Mouse (Mus musculus) intestine, embryonic 14.5 days (tissue): ENCODE measurements at regions not wholly inside any gene's neighbourhood (a gene's known extent, or its start where the extent isn't known, plus 50 kb on each side); places are given as distances from the start of the nearest gene placed in this dataset.

Experiments used
- ATAC-seq: fragments of 200-750 bp; cut with Nextera tagmentation; replicated peaks from 2 replicates; pipeline ENCODE4 v1.8.0; 2017; ENCODE audit warnings: low read depth, moderate number of reproducible peaks, moderate TSS enrichment, moderate library complexity; ENCODE audit not compliant: low FRiP score, low TSS enrichment
- DNase-seq: peaks from one replicate; pipeline ENCODE4 v3.0.0-alpha.2; 2018; ENCODE audit warnings: low spot score
- H3K27ac ChIP-seq: fragments of 300-500 bp; sonication (generic); 2 replicates; pipeline ENCODE4 v1.5.1; 2014; ENCODE audit warnings: low read depth, mild to moderate bottlenecking, control low read depth
- H3K27me3 ChIP-seq: fragments of 300-500 bp; sonication (generic); replicated peaks from 2 replicates; pipeline ENCODE4 v1.6.1; 2014; ENCODE audit warnings: low read length, control low read depth; ENCODE audit not compliant: control insufficient read depth, insufficient read depth
- H3K36me3 ChIP-seq: fragments of 300-500 bp; sonication (generic); 2 replicates; pipeline ENCODE4 v1.6.1; 2014; ENCODE audit warnings: low read length, control low read depth; ENCODE audit not compliant: control insufficient read depth, insufficient read depth
- H3K4me1 ChIP-seq: fragments of 300-500 bp; sonication (generic); replicated peaks from 2 replicates; pipeline ENCODE4 v1.6.1; 2014; ENCODE audit warnings: low read length, control low read depth, mixed read lengths; ENCODE audit not compliant: control insufficient read depth, insufficient read depth
- H3K4me2 ChIP-seq: fragments of 300-500 bp; sonication (generic); 2 replicates; pipeline ENCODE4 v1.6.1; 2014; ENCODE audit warnings: low read length
- H3K4me3 ChIP-seq: fragments of 300-500 bp; sonication (generic); 2 replicates; pipeline ENCODE4 v1.5.1; 2014; ENCODE audit warnings: low read depth, low read length, control low read depth, mixed read lengths
- H3K9ac ChIP-seq: fragments of 300-500 bp; sonication (generic); 2 replicates; pipeline ENCODE4 v1.6.1; 2014; ENCODE audit warnings: mild to moderate bottlenecking, low read length
- H3K9me3 ChIP-seq: fragments of 300-500 bp; sonication (generic); 2 replicates; pipeline ENCODE4 v1.6.1; 2016; ENCODE audit warnings: low read length, control low read depth; ENCODE audit not compliant: control insufficient read depth
- WGBS: fragments of 180-500 bp; shearing (Covaris S2); extraction: QIAGEN DNeasy Blood & Tissue Kit; methylation state at CpG from one replicate; pipeline ENCODE4 v1.1.7; 2014; 5-methylcytosine and 5-hydroxymethylcytosine counted together

GRCm38 (mm10) chr5:111555981-111556380 is 138.8 kb downstream of the Mn1 start:
- Histone ChIP-seq H3K9me3 (no peaks in the 10 kb centered on the region), H3K27me3 (no peaks in the 10 kb centered on the region), H3K36me3 (no peaks in the 10 kb centered on the region), H3K4me2 (no peak overlapping the region), H3K27ac (peak overlapping the region; percentile 60; the same call in 1 of the 2 replicates), H3K4me1 (peaks cover 20% of the 10 kb centered on the region), H3K4me3 (no peak overlapping the region), H3K9ac (no peak overlapping the region)
- WGBS, result 18% methylated on average over 7 of the region's 7 CpGs
- ATAC-seq (0 out of 2 replicates have a peak, but pooled peaks have one; percentile 14), DNase-seq (no peak)

GRCm38 (mm10) chr5:111560432-111560831 is 143.3 kb downstream of the Mn1 start:
- Histone ChIP-seq H3K4me1 (peaks cover 8% of the 10 kb centered on the region), H3K4me2 (no peak overlapping the region), H3K9me3 (no peaks in the 10 kb centered on the region), H3K27me3 (no peaks in the 10 kb centered on the region), H3K4me3 (no peak overlapping the region), H3K36me3 (no peaks in the 10 kb centered on the region), H3K27ac (no peak overlapping the region), H3K9ac (no peak overlapping the region)
- ATAC-seq (no peak), DNase-seq (no peak)
- 53% methylated on average over 9 of the region's 9 CpGs for WGBS

GRCm38 (mm10) chr5:111561301-111561700 is 144.1 kb downstream of the Mn1 start:
- Histone ChIP-seq H3K4me1 (peaks cover under 1% of the 10 kb centered on the region; the same call in 1 of the 2 replicates), H3K36me3 (no peaks in the 10 kb centered on the region), H3K9me3 (no peaks in the 10 kb centered on the region), H3K4me2 (no peak overlapping the region), H3K27ac (no peak overlapping the region), H3K4me3 (no peak overlapping the region), H3K9ac (no peak overlapping the region), H3K27me3 (no peaks in the 10 kb centered on the region)
- 52% methylated on average over 10 of the region's 10 CpGs for WGBS
- no peak for ATAC-seq
- peak; percentile 50 for DNase-seq

- DNase-seq (no peak), ATAC-seq (no peak)
- Histone ChIP-seq H3K27me3 (no peaks in the 10 kb centered on the region), H3K4me3 (no peak overlapping the region), H3K4me1 (peaks cover 32% of the 10 kb centered on the region), H3K9me3 (no peaks in the 10 kb centered on the region), H3K9ac (no peak overlapping the region), H3K36me3 (no peaks in the 10 kb centered on the region), H3K4me2 (no peak overlapping the region), H3K27ac (no peak overlapping the region)
- WGBS, result 8% methylated on average over 10 of the region's 10 CpGs
These were observed 153.7 kb downstream of the Mn1 start for GRCm38 (mm10) chr5:111570826-111571225.

- H3K9ac ChIP-seq, result no peak overlapping the region
- no peaks in the 10 kb centered on the region for H3K36me3 ChIP-seq
- H3K4me1 ChIP-seq, result peaks cover 49% of the 10 kb centered on the region
- H3K4me3 ChIP-seq, result no peak overlapping the region
- H3K4me2 ChIP-seq, result no peak overlapping the region
- DNase-seq (no peak), ATAC-seq (peak; percentile 45; the same call in 1 of the 2 replicates)
- H3K27me3 ChIP-seq, result no peaks in the 10 kb centered on the region
- H3K9me3 ChIP-seq, result no peaks in the 10 kb centered on the region
- WGBS, result 20% methylated on average over 13 of the region's 13 CpGs
- H3K27ac ChIP-seq, result peak overlapping the region; percentile 70; the same call in 1 of the 2 replicates
These were observed 156.2 kb downstream of the Mn1 start for GRCm38 (mm10) chr5:111573265-111573873.

GRCm38 (mm10) chr5:111574219-111574840 is 157.2 kb downstream of the Mn1 start:
- Histone ChIP-seq H3K9me3 (no peaks in the 10 kb centered on the region), H3K36me3 (no peaks in the 10 kb centered on the region)

GRCm38 (mm10) chr5:111575376-111575775 is 158.2 kb downstream of the Mn1 start:
- no peak overlapping the region for H3K4me2 ChIP-seq
- H3K4me1 ChIP-seq, result peaks cover 64% of the 10 kb centered on the region

More at GRCm38 (mm10) chr5:111574219-111574840, 157.2 kb downstream of the Mn1 start:
- no peak for ATAC-seq
- Histone ChIP-seq H3K4me3 (no peak overlapping the region), H3K4me1 (peaks cover 59% of the 10 kb centered on the region), H3K4me2 (no peak overlapping the region), H3K27me3 (no peaks in the 10 kb centered on the region), H3K9ac (no peak overlapping the region), H3K27ac (peak overlapping the region; percentile 70)
- WGBS, result 16% methylated on average over 8 of the region's 8 CpGs
- no peak for DNase-seq

GRCm38 (mm10) chr5:111577441-111577840 is 156.3 kb upstream of the Gm26897 start:
- 17% methylated on average over 5 of the region's 5 CpGs for WGBS
- peak; percentile 68 for DNase-seq
- peak; percentile 48 for ATAC-seq

More at GRCm38 (mm10) chr5:111575376-111575775, 158.2 kb downstream of the Mn1 start:
- Histone ChIP-seq H3K36me3 (no peaks in the 10 kb centered on the region), H3K9ac (no peak overlapping the region), H3K27me3 (no peaks in the 10 kb centered on the region), H3K27ac (no peak overlapping the region), H3K9me3 (no peaks in the 10 kb centered on the region), H3K4me3 (no peak overlapping the region)
- 85% methylated on average over 5 of the region's 5 CpGs for WGBS
- DNase-seq, result no peak
- ATAC-seq, result no peak

More at GRCm38 (mm10) chr5:111577441-111577840, 156.3 kb upstream of the Gm26897 start:
- H3K27me3 ChIP-seq, result no peaks in the 10 kb centered on the region
- no peaks in the 10 kb centered on the region for H3K36me3 ChIP-seq
- H3K27ac ChIP-seq, result peak overlapping the region; percentile 87
- peaks cover 73% of the 10 kb centered on the region for H3K4me1 ChIP-seq
- no peak overlapping the region for H3K9ac ChIP-seq
- no peaks in the 10 kb centered on the region for H3K9me3 ChIP-seq
- no peak overlapping the region for H3K4me3 ChIP-seq
- H3K4me2 ChIP-seq, result peak overlapping the region; percentile 8; the same call in 1 of the 2 replicates
